Mouse (Mus musculus) lung, postnatal 0 days (tissue): ENCODE results near the gene Hebp2.

Source experiments
- CTCF ChIP-seq: IDR thresholded peaks from 2 replicates; pipeline ENCODE4 v1.5.1; 2016; ENCODE audit warnings: antibody characterized with exemption, mild to moderate bottlenecking
- EP300 ChIP-seq: IDR thresholded peaks from 2 replicates; pipeline ENCODE4 v1.6.1; 2016; ENCODE audit warnings: antibody characterized with exemption, mild to moderate bottlenecking, control low read depth

DNA sequence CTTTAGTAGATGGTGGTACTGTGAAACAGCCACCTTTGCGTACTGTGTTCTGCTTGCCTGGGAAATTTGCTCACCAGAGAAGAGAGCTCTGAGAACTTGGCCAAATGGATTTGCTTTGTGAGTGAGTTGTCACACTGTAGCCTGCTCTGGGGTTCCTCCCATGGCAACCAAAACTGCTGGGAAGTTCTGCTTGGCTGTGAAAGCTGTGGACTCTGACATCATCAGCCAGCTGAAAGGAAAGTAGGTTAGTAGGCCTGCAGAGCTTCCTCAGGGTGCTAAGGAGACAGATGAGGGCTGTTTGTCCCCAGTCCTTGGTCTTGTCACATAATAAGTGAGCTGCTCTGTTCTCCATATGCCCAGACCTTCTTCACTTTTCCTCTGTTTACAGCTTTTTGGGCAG, 37.3 kb downstream of the Hebp2 start:
- TF ChIP-seq EP300 (no peak), CTCF (no peak)
